Comparison of ENCODE assay signal across 7 mouse cellular contexts in genomic region chr4:117251801-117252316, GRCm38 (mm10). TPM values are rescaled to one million over a fixed set of nuclear protein-coding genes. Genes with fewer than 3 reads are reported as not detected.
A peak's percentile ranks its signal among the peaks of the same experiment; 100 is the strongest.
DNase-seq lines count a peak whose midpoint lies in the region; ATAC-seq and TF ChIP-seq lines count a peak whose summit lies in the region.

Gene Tmem53, plus strand, starts transcription at chr4:117251951.
Gene Armh1, minus strand, starts transcription at chr4:117252125.

- TF ChIP-seq CTCF in small intestine, adult 2 months (IDR thresholded peaks at IDR 0.05; ENCODE audit: extremely low read depth, insufficient read length, insufficient replicate concordance, low read depth, low read length) = no peak

- peak within 1 kb of the TSS; percentile 81 for H3K9ac ChIP-seq in intestine, embryonic 16.5 days (ENCODE audit: low read depth, low read length)
- H3K9ac ChIP-seq in midbrain, embryonic 13.5 days (replicated peaks) = peak within 1 kb of the TSS; percentile 66

- no peaks in the 10 kb centered on the region for H3K27me3 ChIP-seq in intestine, embryonic 16.5 days (replicated peaks; ENCODE audit: control insufficient read depth, insufficient read depth, low read length)
- peaks cover 12% of the 10 kb centered on the region; the same call in 1 of the 2 replicates for H3K27me3 ChIP-seq in limb, embryonic 10.5 days (ENCODE audit: low read depth, poor library complexity, severe bottlenecking)
- H3K27me3 ChIP-seq in midbrain, embryonic 13.5 days = peaks cover 10% of the 10 kb centered on the region; the same call in 1 of the 2 replicates
- no peaks in the 10 kb centered on the region for H3K27me3 ChIP-seq in small intestine, adult 2 months (ENCODE audit: control insufficient read depth, insufficient read depth, low read length)

- H3K9me3 ChIP-seq in intestine, embryonic 16.5 days (ENCODE audit: control insufficient read depth, low read length) = no peaks in the 10 kb centered on the region
- no peaks in the 10 kb centered on the region for H3K9me3 ChIP-seq in limb, embryonic 10.5 days (replicated peaks)
- no peaks in the 10 kb centered on the region for H3K9me3 ChIP-seq in midbrain, embryonic 13.5 days

- no peaks in the 10 kb centered on the region for H3K36me3 ChIP-seq in intestine, embryonic 16.5 days (ENCODE audit: control insufficient read depth, insufficient read depth, low read length)
- no peaks in the 10 kb centered on the region for H3K36me3 ChIP-seq in limb, embryonic 10.5 days
- H3K36me3 ChIP-seq in midbrain, embryonic 13.5 days = no peaks in the 10 kb centered on the region
- H3K36me3 ChIP-seq in small intestine, adult 2 months (ENCODE audit: control insufficient read depth, insufficient read depth, low read length) = no peaks in the 10 kb centered on the region

- H3K4me1 ChIP-seq in intestine, embryonic 16.5 days (ENCODE audit: control insufficient read depth, insufficient read depth, low read length) = peaks cover 15% of the 10 kb centered on the region
- peaks cover 40% of the 10 kb centered on the region for H3K4me1 ChIP-seq in limb, embryonic 10.5 days
- peaks cover 16% of the 10 kb centered on the region for H3K4me1 ChIP-seq in midbrain, embryonic 13.5 days (replicated peaks)
- H3K4me1 ChIP-seq in small intestine, adult 2 months (ENCODE audit: control insufficient read depth, insufficient read depth, insufficient read length, low read length) = peaks cover 7% of the 10 kb centered on the region; the same call in 1 of the 2 replicates

- peak; percentile 100 for ATAC-seq in intestine, embryonic 16.5 days
- ATAC-seq in midbrain, embryonic 13.5 days = peak; percentile 98

- under 1% methylated on average over 39 of the region's 43 CpGs for WGBS in intestine, embryonic 16.5 days
- WGBS in limb, embryonic 10.5 days = 0% methylated on average over 41 of the region's 43 CpGs
- WGBS in midbrain, embryonic 13.5 days = under 1% methylated on average over 37 of the region's 43 CpGs
- under 1% methylated on average over 42 of the region's 43 CpGs for WGBS in small intestine, adult 2 months

- H3K4me3 ChIP-seq in intestine, embryonic 16.5 days (ENCODE audit: low read length) = peak within 1 kb of the TSS; percentile 77
- H3K4me3 ChIP-seq in limb, embryonic 10.5 days = peak within 1 kb of the TSS; percentile 63
- peak within 1 kb of the TSS; percentile 63 for H3K4me3 ChIP-seq in midbrain, embryonic 13.5 days (replicated peaks)
- H3K4me3 ChIP-seq in small intestine, adult 2 months (ENCODE audit: low read depth, low read length) = peak within 1 kb of the TSS; percentile 77

- intact Hi-C loops in gastrocnemius, postnatal 36 days (cut with DNase I) = no loop called here

- no peak for TF ChIP-seq POLR2A in small intestine, adult 2 months (IDR thresholded peaks at IDR 0.05; ENCODE audit: low read depth, low read length)

- peak within 1 kb of the TSS; percentile 23 for H3K27ac ChIP-seq in intestine, embryonic 16.5 days (ENCODE audit: low read length)
- peak within 1 kb of the TSS; percentile 87 for H3K27ac ChIP-seq in limb, embryonic 10.5 days
- H3K27ac ChIP-seq in midbrain, embryonic 13.5 days = peak within 1 kb of the TSS; percentile 65
- H3K27ac ChIP-seq in small intestine, adult 2 months (ENCODE audit: insufficient read depth, low read depth, low read length) = no peak within 1 kb of the TSS

- peak within 1 kb of the TSS; percentile 89 for H3K4me2 ChIP-seq in intestine, embryonic 16.5 days (ENCODE audit: low read depth, low read length)
- peak within 1 kb of the TSS; percentile 56 for H3K4me2 ChIP-seq in midbrain, embryonic 13.5 days (replicated peaks)

- peak; percentile 98 for DNase-seq in adrenal gland, postnatal 10 days
- DNase-seq in embryo, embryonic 11.5 days (ENCODE audit: low read depth, low spot score) = peak; percentile 91
- DNase-seq in gastrocnemius, postnatal 36 days = peak; percentile 83
- DNase-seq in limb, embryonic 10.5 days (ENCODE audit: low spot score) = peak; percentile 98

RNA-seq across cellular contexts. Expression of gene Tmem53, which starts in this region (rescaled TPM):
- total RNA-seq in adrenal gland, postnatal 10 days (2021) = 10 to 100 TPM; 50.4 to 60.9 TPM
- total RNA-seq in gastrocnemius, postnatal 36 days (2021) = 1 to 10 TPM; 4.0 to 4.2 TPM
- polyA plus RNA-seq in intestine, embryonic 16.5 days (2015; fragmentation: Nextera tagmentation; extraction: Ambion mirVana) = 11.2 and 11.8 TPM in 2 replicates
- 6.2 and 9.2 TPM in 2 replicates for polyA plus RNA-seq in limb, embryonic 10.5 days (2016; fragmentation: Nextera tagmentation; extraction: Ambion mirVana)
- polyA plus RNA-seq in midbrain, embryonic 13.5 days (2015; fragmentation: Nextera tagmentation; extraction: Ambion mirVana) = 10.2 and 10.4 TPM in 2 replicates
- 13.7 and 19.0 TPM in 2 replicates for polyA plus RNA-seq in small intestine, adult 2 months (2012; rRNA removed)

RNA-seq across cellular contexts. Expression of gene Armh1, which starts in this region (rescaled TPM):
- 1 to 10 TPM; 1.5 to 1.8 TPM for total RNA-seq in adrenal gland, postnatal 10 days (2021)
- total RNA-seq in gastrocnemius, postnatal 36 days (2021) = not detected
- 0.40 and 0.47 TPM in 2 replicates for polyA plus RNA-seq in intestine, embryonic 16.5 days (2015; fragmentation: Nextera tagmentation; extraction: Ambion mirVana)
- polyA plus RNA-seq in limb, embryonic 10.5 days (2016; fragmentation: Nextera tagmentation; extraction: Ambion mirVana) = 0.09 and 0.25 TPM in 2 replicates
- polyA plus RNA-seq in midbrain, embryonic 13.5 days (2015; fragmentation: Nextera tagmentation; extraction: Ambion mirVana) = 0.31 and 0.83 TPM in 2 replicates
- polyA plus RNA-seq in small intestine, adult 2 months (2012; rRNA removed) = not detected in 2 replicates

Comparison
In these comparisons a context has a peak if more than half of its experiments do, and no peak if none do; other contexts are left out.
1. RNA of gene Tmem53 (total RNA-seq): 50.4 to 60.9 TPM in adrenal gland, postnatal 10 days; 4.0 to 4.2 TPM in gastrocnemius, postnatal 36 days; every median in the first group is over 4 times any median in the second.
2. Peak in every context shown above with its lines, with median percentiles within 50 percentile points of each other: DNase-seq and H3K4me3 ChIP-seq.